Mouse (Mus musculus): ENCODE results near the gene Mast1. TPM values are rescaled to one million over a fixed set of nuclear protein-coding genes. Genes with fewer than 3 reads are reported as not detected.

Mast1 gene
- polyA plus RNA-seq (2012; ENCODE audit: insufficient read depth, low replicate concordance), result 0.20 TPM in 1 of 2 replicates, not detected in the other

DNA sequence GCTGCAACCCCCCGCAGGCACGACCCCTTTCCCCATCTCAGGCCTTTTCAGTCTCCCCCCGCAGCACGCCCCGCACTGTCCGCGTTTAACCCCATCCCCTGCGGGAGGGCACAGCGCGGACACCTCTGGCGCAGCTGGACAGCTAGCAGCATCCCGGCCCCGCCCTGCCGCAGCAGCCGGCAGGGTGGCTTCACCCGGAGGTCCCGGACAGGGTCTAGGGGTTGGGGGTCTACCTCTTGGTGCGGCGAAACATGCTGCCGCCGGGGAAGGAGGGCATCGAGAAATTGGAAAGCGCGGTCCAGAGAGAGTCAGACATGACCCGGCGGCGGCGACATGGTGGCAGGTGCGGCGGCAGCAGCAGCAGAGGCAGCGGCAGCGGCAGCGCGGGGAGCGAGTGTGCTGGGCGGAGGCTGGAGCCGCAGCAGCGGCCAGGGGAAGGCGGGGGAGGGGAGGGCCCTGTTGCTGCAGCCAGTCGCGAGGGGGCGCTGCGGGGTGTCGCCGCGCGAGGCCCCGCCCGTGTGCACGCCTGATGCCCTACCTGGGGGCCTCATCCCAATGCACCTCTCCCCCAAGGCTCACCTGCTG lies at the start of gene Mast1:
Mast1 (minus strand) TSS at position 398 of the 585 bp plus-strand sequence.
- Histone ChIP-seq H3K9me3 (no peaks in the 10 kb centered on the region), H3K4me1 (peaks cover 39% of the 10 kb centered on the region), H3K4me3 (replicated peaks) (peak within 1 kb of the TSS; percentile 89), H3K36me3 (replicated peaks; ENCODE audit: low read length) (no peaks in the 10 kb centered on the region), H3K27me3 (replicated peaks) (peaks cover 79% of the 10 kb centered on the region)
- no peak for TF ChIP-seq GATA1 (IDR thresholded peaks at IDR 0.05; ENCODE audit: borderline replicate concordance, low read length)
- TF ChIP-seq FLI1 (IDR thresholded peaks at IDR 0.05; ENCODE audit: low read length), result no peak

DNA sequence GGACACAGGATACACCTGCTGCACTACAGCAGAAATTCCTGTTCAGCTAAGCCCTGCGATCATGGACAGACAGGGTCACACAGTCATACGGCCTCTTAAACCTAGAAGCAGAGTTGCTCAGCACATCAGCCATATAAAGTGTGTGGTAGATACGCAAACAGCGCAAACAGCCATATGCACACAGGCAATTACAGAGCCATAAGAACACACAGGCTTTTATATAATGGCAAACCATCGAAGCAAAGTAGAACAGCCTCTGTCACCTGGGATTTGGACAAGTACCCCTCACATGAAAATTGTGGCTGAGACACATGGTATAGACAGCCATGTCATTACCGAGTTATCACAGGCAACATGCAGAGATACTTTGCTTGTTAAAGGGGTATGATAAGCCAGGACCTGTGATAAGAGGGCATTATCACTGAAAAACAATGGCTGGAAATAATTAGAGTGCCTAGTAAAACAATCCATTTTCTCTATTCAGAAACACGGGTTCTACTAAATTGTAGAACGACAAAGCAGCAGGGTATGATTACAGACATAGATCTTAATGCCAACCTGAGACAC lies 49.3 kb upstream of the Mast1 start:
- Histone ChIP-seq H3K4me1 (peaks cover 79% of the 10 kb centered on the region), H3K4me3 (replicated peaks) (peak overlapping the region; percentile 92), H3K27me3 (replicated peaks) (no peaks in the 10 kb centered on the region), H3K36me3 (replicated peaks; ENCODE audit: low read length) (no peaks in the 10 kb centered on the region), H3K9me3 (no peaks in the 10 kb centered on the region)
- no peak for TF ChIP-seq GATA1 (IDR thresholded peaks at IDR 0.05; ENCODE audit: borderline replicate concordance, low read length)
- no peak for TF ChIP-seq FLI1 (IDR thresholded peaks at IDR 0.05; ENCODE audit: low read length)

DNA sequence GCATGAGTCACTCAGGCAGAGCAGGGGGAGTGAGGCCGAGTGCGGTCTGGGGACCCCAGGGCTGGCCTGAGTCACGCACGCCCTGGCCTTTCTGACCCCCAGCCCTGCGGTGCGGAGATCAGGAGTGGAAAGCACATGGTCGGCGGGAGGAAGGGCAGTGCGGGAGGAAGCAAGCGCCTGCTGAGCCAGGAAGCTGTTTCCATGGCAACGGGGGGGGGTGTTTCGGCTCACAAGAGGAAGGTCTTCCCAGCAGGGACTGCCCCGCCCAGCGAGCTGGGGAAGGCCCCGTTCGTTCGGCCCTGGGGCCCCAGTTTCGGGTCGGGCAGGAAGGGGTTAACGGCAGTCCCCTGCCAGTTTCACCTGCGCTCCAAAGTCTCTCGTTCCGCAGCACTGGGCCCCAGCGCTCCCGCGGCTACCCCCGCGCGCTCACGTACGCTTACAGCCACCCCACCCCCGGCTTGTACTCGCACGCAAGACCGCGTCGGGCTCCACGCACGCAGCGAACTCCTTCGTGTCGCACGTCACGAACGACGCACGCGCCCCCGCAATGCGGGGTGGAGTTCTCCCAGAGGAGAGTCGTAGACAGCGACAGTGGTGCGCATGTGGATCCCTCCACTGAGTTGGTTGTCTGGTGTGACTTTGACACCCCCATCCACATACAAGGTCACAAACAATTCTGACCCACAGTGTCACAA lies 48.7 kb upstream of the Mast1 start:
- H3K36me3 ChIP-seq (replicated peaks; ENCODE audit: low read length), result no peaks in the 10 kb centered on the region
- TF ChIP-seq FLI1 (IDR thresholded peaks at IDR 0.05; ENCODE audit: low read length) (no peak), GATA1 (IDR thresholded peaks at IDR 0.05; ENCODE audit: borderline replicate concordance, low read length) (no peak)
- H3K4me1 ChIP-seq, result peaks cover 79% of the 10 kb centered on the region
- no peaks in the 10 kb centered on the region for H3K27me3 ChIP-seq (replicated peaks)
- peak overlapping the region; percentile 92 for H3K4me3 ChIP-seq (replicated peaks)
- no peaks in the 10 kb centered on the region for H3K9me3 ChIP-seq

DNA sequence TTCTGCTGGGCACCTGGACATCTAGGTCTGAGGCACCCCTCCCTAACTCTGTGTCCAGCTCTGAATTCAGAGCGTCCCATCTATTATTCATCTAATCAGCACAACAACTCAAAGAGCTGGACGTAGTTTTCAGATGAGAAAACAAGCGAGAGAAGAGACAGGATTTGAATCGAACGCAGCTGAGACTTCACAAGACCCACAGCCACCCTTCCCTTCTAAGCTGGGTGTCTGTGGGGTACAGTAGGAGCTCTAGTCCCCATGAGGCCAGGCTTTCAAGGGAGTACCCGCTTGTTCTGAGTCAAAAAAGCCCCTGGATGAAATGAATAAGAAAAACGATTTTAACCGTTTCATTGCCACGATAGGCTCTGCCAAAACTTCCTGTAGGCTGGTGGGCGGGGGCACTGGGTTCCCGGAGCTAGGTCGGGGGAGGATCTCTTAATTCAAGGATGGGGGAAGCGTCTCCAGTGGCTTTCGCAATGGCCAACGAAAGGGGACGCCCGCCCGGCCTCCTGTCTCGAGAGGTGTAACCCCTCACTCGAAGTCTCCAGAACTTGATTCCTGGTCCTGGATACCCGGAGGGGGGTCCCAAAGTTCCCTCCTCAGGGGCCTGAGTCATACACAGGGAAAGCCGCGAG lies 48.0 kb upstream of the Mast1 start:
- H3K36me3 ChIP-seq (replicated peaks; ENCODE audit: low read length), result no peaks in the 10 kb centered on the region
- peaks cover 82% of the 10 kb centered on the region for H3K4me1 ChIP-seq

DNA sequence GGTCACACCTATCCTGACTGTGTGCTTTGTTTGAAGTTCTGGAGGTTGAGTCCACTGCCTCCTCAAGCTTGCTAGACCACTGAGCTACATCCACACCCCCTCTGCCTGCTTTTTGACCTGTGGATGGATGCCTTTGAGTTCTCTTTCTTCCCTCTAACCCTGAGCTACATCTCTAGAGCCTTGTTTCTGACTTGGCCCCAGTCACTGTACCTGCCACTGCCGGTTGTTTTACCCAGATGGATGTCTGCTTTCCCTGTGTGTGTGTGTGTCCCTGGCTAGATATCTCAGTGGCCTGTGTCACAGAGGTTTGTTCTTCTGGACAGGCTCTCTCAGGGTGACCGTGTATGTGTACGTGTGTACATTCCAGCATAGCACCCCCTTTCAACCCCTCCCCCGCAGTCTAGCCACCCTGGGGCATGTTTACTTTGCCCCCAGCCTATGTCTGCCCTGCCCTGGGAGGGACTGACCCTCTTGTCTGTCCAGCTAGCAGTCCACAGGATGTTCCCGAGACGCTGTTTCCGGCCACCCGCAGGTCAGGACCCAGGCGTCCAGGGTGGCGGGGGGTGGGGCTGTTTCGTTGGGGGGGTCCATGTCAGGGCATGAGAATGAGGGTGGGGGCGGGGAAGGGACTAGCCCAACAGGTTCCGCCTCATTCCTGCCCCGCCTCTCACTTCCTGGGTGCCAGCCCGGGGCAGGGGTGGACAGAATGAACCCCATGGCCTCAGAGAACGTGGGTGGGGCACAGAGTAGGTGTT lies 47.3 kb upstream of the Mast1 start:
- Histone ChIP-seq H3K4me3 (replicated peaks) (peak overlapping the region; percentile 92), H3K27me3 (replicated peaks) (no peaks in the 10 kb centered on the region), H3K9me3 (no peaks in the 10 kb centered on the region), H3K4me1 (peaks cover 87% of the 10 kb centered on the region), H3K36me3 (replicated peaks; ENCODE audit: low read length) (no peaks in the 10 kb centered on the region)
- TF ChIP-seq GATA1 (IDR thresholded peaks at IDR 0.05; ENCODE audit: borderline replicate concordance, low read length) (no peak), FLI1 (IDR thresholded peaks at IDR 0.05; ENCODE audit: low read length) (no peak)

More for the DNA sequence above, 48.0 kb upstream of the Mast1 start:
- TF ChIP-seq GATA1 (IDR thresholded peaks at IDR 0.05; ENCODE audit: borderline replicate concordance, low read length) (no peak), FLI1 (IDR thresholded peaks at IDR 0.05; ENCODE audit: low read length) (no peak)
- Histone ChIP-seq H3K27me3 (replicated peaks) (no peaks in the 10 kb centered on the region), H3K9me3 (no peaks in the 10 kb centered on the region), H3K4me3 (replicated peaks) (peak overlapping the region; percentile 92)

DNA sequence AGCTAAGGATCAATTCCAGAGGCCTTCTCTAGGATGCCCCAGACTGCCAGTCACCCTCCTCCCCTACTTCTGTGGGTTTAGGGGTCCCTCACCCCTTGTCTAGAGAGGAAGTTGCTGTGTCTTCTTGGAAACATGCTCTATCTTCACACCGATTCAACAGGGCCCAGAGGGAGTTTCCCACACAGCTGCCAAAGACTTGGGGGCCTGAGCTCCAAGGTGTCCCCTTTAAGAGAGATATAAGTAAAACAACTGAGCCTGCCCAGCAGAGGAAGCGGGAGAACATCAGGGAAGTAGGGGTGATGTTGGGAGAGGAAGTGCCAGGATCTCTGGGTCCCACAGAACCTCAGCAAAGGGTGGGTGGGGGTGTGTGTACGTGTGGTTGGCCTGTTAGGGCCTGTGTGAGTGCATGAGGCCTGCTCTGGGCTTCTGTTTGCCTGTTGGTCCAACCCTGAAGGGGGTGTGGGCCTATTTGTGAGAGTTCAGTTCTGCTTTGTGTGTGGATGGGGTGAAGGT lies 45.4 kb upstream of the Mast1 start:
- TF ChIP-seq FLI1 (IDR thresholded peaks at IDR 0.05; ENCODE audit: low read length) (no peak), GATA1 (IDR thresholded peaks at IDR 0.05; ENCODE audit: borderline replicate concordance, low read length) (no peak)
- H3K4me1 ChIP-seq, result peaks cover 86% of the 10 kb centered on the region

DNA sequence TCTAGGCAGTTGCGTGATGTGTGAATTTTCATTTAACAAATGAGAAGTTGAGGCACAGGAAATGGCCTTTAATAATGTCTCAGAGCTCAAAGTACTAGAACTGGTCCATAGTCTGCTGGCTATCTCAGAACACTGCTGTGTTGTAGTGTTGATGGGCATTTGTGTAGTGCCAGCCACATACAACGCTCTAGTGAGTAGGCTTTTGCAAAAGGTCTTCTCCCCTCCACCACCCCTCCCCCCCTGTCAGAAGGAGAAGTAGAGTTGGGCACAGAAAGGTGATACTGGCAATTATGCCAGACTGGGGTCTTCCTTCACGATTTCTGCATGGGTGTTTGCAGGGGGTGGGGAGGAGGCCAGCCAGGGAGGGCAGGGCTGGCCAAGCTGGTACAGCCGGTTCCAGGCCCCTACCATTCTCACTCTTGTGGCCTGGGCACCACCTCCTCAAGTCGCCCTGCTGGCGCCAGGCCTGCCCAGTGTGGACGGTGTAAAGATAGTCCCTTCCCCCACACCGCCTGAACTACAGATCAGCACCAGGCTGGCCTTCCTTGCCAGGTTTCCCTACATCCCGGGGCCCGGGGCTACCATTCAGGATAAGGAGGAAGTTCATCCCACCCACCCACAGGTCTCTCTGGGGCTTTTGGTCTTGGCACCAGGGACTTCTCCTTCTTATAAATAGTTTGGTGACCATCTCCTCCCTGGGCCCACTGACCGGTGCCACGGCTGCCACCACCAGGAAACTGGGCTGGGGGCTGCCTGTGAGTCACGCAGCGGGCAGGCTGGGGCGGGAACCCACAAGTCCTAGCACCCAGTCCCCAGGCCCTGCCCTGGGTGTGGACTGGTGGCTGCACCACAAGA lies 44.7 kb upstream of the Mast1 start:
- peaks cover 82% of the 10 kb centered on the region for H3K4me1 ChIP-seq
- peak overlapping the region; percentile 100 for H3K4me3 ChIP-seq (replicated peaks)

More for the DNA sequence above, 45.4 kb upstream of the Mast1 start:
- Histone ChIP-seq H3K27me3 (replicated peaks) (no peaks in the 10 kb centered on the region), H3K36me3 (replicated peaks; ENCODE audit: low read length) (no peaks in the 10 kb centered on the region), H3K9me3 (no peaks in the 10 kb centered on the region), H3K4me3 (replicated peaks) (peak overlapping the region; percentile 64)

DNA sequence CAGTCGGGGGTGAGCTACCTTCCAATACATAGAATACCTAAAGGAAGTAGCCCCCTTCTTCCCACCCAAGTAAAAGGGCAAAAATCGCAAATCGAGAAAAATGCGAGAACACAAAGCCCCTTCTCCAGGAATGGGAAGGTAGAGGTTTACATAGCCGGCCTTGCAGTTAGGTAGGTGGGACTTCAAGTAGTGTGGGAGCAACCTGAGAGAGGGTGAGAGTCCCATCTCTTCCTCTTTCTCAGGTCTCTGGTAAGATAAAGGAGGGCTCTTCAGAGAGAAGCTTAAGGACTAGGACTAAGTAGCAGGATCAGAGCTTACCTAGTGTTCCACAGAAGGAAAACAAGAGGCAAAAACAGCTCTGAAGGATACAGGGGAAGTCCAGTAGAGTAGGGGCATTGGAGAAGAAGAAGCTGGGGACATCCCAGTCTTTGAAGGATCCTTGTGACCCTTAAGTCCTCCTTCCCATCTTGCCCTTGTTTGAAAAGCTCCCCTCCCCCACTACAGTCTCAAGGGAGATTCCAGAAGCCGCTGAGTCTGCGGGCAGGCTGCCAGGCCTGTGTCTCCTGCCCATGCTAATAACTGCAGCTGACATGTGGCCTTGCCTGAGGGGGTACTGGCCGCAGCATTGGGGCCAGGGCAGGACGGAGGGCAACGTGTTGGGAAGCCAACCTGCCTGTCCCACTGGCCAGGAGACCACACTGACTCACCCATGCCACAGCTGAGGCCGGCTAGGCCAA lies 43.6 kb upstream of the Mast1 start:
- H3K27me3 ChIP-seq (replicated peaks), result no peaks in the 10 kb centered on the region
- peak overlapping the region; percentile 100 for H3K4me3 ChIP-seq (replicated peaks)
- H3K9me3 ChIP-seq, result no peaks in the 10 kb centered on the region
- TF ChIP-seq FLI1 (IDR thresholded peaks at IDR 0.05; ENCODE audit: low read length) (no peak), GATA1 (IDR thresholded peaks at IDR 0.05; ENCODE audit: borderline replicate concordance, low read length) (no peak)
- peaks cover 74% of the 10 kb centered on the region for H3K4me1 ChIP-seq
- peaks cover 4% of the 10 kb centered on the region for H3K36me3 ChIP-seq (replicated peaks; ENCODE audit: low read length)

More for the DNA sequence above, 44.7 kb upstream of the Mast1 start:
- Histone ChIP-seq H3K9me3 (no peaks in the 10 kb centered on the region), H3K36me3 (replicated peaks; ENCODE audit: low read length) (peaks cover 4% of the 10 kb centered on the region), H3K27me3 (replicated peaks) (no peaks in the 10 kb centered on the region)
- TF ChIP-seq GATA1 (IDR thresholded peaks at IDR 0.05; ENCODE audit: borderline replicate concordance, low read length), result no peak
- no peak for TF ChIP-seq FLI1 (IDR thresholded peaks at IDR 0.05; ENCODE audit: low read length)

Data from megakaryocyte, embryonic 14.5 days (primary cell).